Mouse (Mus musculus) liver, embryonic 14.5 days (tissue): ENCODE measurements around the gene BC029722. TPM values are rescaled to one million over a fixed set of nuclear protein-coding genes. Genes with fewer than 3 reads are reported as not detected.

Experiments
- ATAC-seq: fragments of 200-750 bp; cut with Nextera tagmentation; 2 replicates; pipeline ENCODE4 v1.8.0; 2017; ENCODE audit warnings: moderate number of reproducible peaks, mild to moderate bottlenecking, moderate library complexity; ENCODE audit not compliant: insufficient read depth
- DNase-seq, 3 experiments: peaks; one replicate each; pipeline ENCODE4 v3.0.0-alpha.2; 2012 to 2013; ENCODE audit warnings: low read depth in 3 of 3, low spot score in 3 of 3
- H3K27ac ChIP-seq: fragments of 300-500 bp; sonication (generic); 2 replicates; pipeline ENCODE4 v1.5.1; 2014; ENCODE audit warnings: moderate library complexity, mild to moderate bottlenecking, control low read depth, inconsistent platforms
- H3K27me3 ChIP-seq: fragments of 300-500 bp; sonication (generic); 2 replicates; pipeline ENCODE4 v1.6.1; 2014; ENCODE audit warnings: mild to moderate bottlenecking, low read length, moderate library complexity; ENCODE audit not compliant: control insufficient read depth, insufficient read depth
- H3K36me3 ChIP-seq: fragments of 300-500 bp; sonication (generic); replicated peaks from 2 replicates; pipeline ENCODE4 v1.6.1; 2014; ENCODE audit warnings: low read depth; ENCODE audit not compliant: control insufficient read depth, insufficient read depth
- H3K4me1 ChIP-seq, 2 experiments: fragments of 200-500 bp in 1 of 2; fragments of 300-500 bp in 1 of 2; sonication (generic) in 1 of 2; replicated peaks; 2 replicates each; pipeline ENCODE4 v1.6.1; 2012 to 2014; ENCODE audit warnings: antibody characterized with exemption in 1 of 2, inconsistent platforms in 1 of 2, low read length in 1 of 2; ENCODE audit not compliant: control insufficient read depth in 2 of 2, insufficient read depth in 2 of 2
- H3K4me2 ChIP-seq: fragments of 300-500 bp; sonication (generic); 2 replicates; pipeline ENCODE4 v1.6.1; 2014; ENCODE audit warnings: low read depth, mild to moderate bottlenecking, control low read depth, moderate library complexity
- H3K4me3 ChIP-seq, 2 experiments: fragments of 200-500 bp in 1 of 2; fragments of 300-500 bp in 1 of 2; sonication (generic) in 1 of 2; 2 replicates each; pipeline ENCODE4 v1.5.1; 2012 to 2014; ENCODE audit warnings: low read depth in 2 of 2, low read length in 2 of 2, mild to moderate bottlenecking in 2 of 2, control low read depth in 1 of 2, inconsistent platforms in 1 of 2, moderate library complexity in 1 of 2; ENCODE audit not compliant: insufficient read depth in 1 of 2
- H3K9ac ChIP-seq: fragments of 300-500 bp; sonication (generic); replicated peaks from 2 replicates; pipeline ENCODE4 v1.6.1; 2014; ENCODE audit warnings: mild to moderate bottlenecking, control low read depth, moderate library complexity
- H3K9me3 ChIP-seq: fragments of 300-500 bp; sonication (generic); 2 replicates; pipeline ENCODE4 v1.6.1; 2016; ENCODE audit warnings: low read length, mixed read lengths; ENCODE audit not compliant: control insufficient read depth
- CTCF ChIP-seq: IDR thresholded peaks from 2 replicates; pipeline ENCODE4 v1.5.1; 2016; ENCODE audit warnings: antibody characterized with exemption, low read depth, control low read depth
- EP300 ChIP-seq: IDR thresholded peaks from 2 replicates; pipeline ENCODE4 v1.6.1; 2016; ENCODE audit warnings: antibody characterized with exemption, low read depth
- WGBS: fragments of 180-500 bp; shearing (Covaris S2); extraction: QIAGEN DNeasy Blood & Tissue Kit; methylation state at CpG from one replicate; pipeline ENCODE4 v1.1.7; 2014; ENCODE audit not compliant: insufficient replicate concordance; 5-methylcytosine and 5-hydroxymethylcytosine counted together
- polyA plus RNA-seq, 2 experiments: library from polyadenylated mRNA; depleted of rRNA in 1 of 2; stranded (reverse) in 1 of 2; unstranded in 1 of 2; fragments of >200 nt; fragmentation: Nextera tagmentation in 1 of 2; extraction: Ambion mirVana in 1 of 2; gene quantifications; 2 replicates each; pipeline versions ENCODE4 v1.2.1 to v1.2.3; 2012 to 2014

The BC029722 gene
- polyA plus RNA-seq (2012; rRNA removed) (3.7 and 5.0 TPM in 2 replicates), polyA plus RNA-seq (2014; fragmentation: Nextera tagmentation; extraction: Ambion mirVana) (2.6 and 2.7 TPM in 2 replicates)

DNA sequence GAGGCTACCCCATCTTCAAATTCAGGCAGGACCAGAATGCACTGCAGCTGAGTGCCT lies at the start of gene BC029722:
TSS of gene BC029722 (minus strand) at position 35 of the 57 bp plus-strand sequence.
- Histone ChIP-seq H3K27ac (peak within 1 kb of the TSS; percentile 41), H3K4me2 (peak within 1 kb of the TSS; percentile 99), H3K4me3 (peak within 1 kb of the TSS; percentile 82 to 93), H3K27me3 (no peaks in the 10 kb centered on the region), H3K4me1 (peaks cover 6 to 8% of the 10 kb centered on the region in 2 experiments), H3K9me3 (no peaks in the 10 kb centered on the region), H3K9ac (peak within 1 kb of the TSS; percentile 86), H3K36me3 (peaks cover 23% of the 10 kb centered on the region)
- no peak for ATAC-seq
- DNase-seq = no peak
- TF ChIP-seq EP300 (no peak), CTCF (no peak)

DNA sequence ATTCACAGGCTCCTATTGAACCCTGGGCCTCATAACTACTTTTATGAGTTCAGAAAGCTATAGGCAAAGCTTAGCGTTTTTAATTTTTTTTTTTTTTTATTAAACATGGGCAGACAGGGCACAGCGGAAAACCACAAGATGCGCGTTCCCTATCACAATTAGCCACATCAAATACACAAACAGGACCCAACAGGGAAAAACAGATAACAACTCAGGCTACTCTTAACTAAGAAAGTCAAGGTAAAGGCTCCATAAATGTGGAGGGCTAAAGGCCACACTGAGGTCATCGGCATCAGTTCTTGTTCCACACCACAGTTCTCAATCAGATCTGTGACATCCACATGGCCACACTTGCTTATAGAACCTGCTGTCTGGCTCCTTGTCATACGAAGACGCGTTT lies 49.1 kb upstream of the BC029722 start:
- 77% methylated on average over 8 of the region's 8 CpGs for WGBS
- no peak overlapping the region for H3K9ac ChIP-seq
- H3K36me3 ChIP-seq = no peaks in the 10 kb centered on the region
- H3K27ac ChIP-seq = no peak overlapping the region
- TF ChIP-seq CTCF (no peak), EP300 (no peak)
- no peaks in the 10 kb centered on the region for H3K9me3 ChIP-seq
- no peak overlapping the region for H3K4me2 ChIP-seq
- no peak overlapping the region for H3K4me3 ChIP-seq
- ATAC-seq (no peak), DNase-seq (no peak)
- H3K4me1 ChIP-seq = no peaks in the 10 kb centered on the region
- no peaks in the 10 kb centered on the region for H3K27me3 ChIP-seq

DNA sequence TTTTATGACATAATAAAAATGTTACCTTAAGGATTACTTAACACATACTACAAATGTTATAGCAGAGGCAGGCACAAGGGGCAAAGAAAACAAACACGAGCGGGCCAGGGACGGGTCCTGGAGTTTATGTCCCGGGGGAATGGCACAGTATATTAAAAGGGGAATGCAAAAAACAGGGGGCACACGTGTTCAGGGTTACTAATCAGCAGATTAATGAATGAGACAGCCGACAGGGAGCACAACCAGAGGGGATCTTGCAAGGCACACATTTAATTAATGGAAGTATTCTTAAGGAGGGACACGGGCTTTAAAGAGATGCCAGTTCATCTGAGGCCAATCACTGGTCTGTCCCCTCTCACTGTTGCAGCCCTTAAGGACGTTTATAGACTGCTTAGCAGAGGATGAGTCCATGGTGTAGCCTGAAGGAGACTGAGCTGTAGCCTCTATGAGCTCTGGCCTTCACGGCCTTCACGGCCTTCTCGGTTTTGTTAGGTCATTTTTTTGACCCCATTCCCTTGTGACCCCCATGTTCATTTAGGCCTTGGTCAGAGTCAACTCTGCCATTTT lies 44.2 kb upstream of the BC029722 start:
- Histone ChIP-seq H3K4me1 (0 out of 4 replicates have a peak, but pooled peaks cover 0 to 2% of the 10 kb centered on the region in 2 experiments), H3K36me3 (no peaks in the 10 kb centered on the region), H3K27ac (no peak overlapping the region), H3K9me3 (no peaks in the 10 kb centered on the region), H3K4me2 (no peak overlapping the region), H3K27me3 (no peaks in the 10 kb centered on the region), H3K9ac (no peak overlapping the region), H3K4me3 (no peak overlapping the region)
- WGBS = 74% methylated on average over 11 of the region's 11 CpGs
- DNase-seq = no peak
- TF ChIP-seq EP300 (no peak), CTCF (no peak)
- no peak for ATAC-seq

DNA sequence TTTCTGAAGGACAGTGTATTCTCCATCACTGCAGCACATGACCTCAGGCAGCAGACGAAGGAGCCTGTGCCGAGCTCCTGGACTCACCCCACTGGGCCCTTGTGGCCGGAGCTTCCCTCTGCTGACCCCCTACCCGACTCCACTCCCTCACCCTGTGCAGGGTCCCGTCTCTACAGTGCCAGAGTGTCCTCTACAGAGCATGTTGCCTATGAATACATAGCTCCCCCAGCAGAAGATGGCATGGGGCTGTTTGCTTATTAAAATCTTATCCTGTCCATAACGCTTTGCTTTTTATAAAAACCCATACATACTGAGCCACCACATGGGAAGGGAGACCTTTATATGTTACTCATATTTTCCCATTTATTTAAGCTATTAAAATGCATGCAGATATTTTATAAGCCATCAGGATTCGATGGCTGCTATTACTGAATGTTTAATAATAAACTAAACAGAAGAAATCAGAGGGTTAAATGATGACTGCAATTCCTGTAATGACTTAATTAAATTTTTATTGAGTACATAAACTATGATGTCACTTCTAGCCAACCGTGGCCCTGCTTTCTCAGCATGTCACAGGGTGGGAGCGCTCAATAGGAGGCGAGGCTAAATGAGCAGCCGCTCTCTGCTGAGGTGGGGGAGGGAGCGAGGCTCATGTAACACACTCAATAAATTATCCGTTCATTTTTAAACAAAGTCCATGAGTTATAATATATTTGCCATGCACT lies 43.5 kb upstream of the BC029722 start:
- Histone ChIP-seq H3K9ac (no peak overlapping the region), H3K36me3 (no peaks in the 10 kb centered on the region), H3K4me3 (no peak overlapping the region), H3K27me3 (no peaks in the 10 kb centered on the region), H3K4me2 (no peak overlapping the region), H3K9me3 (no peaks in the 10 kb centered on the region), H3K27ac (no peak overlapping the region), H3K4me1 (0 out of 4 replicates have a peak, but pooled peaks cover 0 to 2% of the 10 kb centered on the region in 2 experiments)
- DNase-seq = no peak
- 82% methylated on average over 13 of the region's 13 CpGs for WGBS
- no peak for TF ChIP-seq CTCF
- TF ChIP-seq EP300 = no peak
- ATAC-seq = no peak

DNA sequence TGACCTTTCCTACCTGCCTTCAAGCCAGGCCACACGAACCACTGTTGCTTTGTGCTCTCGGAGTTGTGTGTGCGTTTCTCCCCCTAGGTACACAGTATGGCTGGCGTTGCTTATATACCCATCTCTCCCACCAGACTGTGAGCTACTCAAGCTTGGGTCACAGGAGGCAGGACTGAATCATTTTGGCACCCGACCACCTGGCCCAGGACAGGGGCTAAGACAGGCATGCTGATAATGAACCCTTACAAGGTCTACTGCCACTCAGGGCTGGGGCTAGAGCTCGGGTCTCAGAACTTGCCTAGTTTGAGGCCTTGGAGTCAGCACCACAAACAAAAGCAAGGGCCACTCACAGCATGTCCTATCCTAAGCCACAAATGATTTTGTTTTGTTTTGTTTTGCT lies 42.4 kb upstream of the BC029722 start:
- Histone ChIP-seq H3K4me3 (no peak overlapping the region), H3K27ac (no peak overlapping the region), H3K9ac (no peak overlapping the region), H3K27me3 (no peaks in the 10 kb centered on the region), H3K4me1 (0 out of 4 replicates have a peak, but pooled peaks cover 0 to 2% of the 10 kb centered on the region in 2 experiments), H3K9me3 (no peaks in the 10 kb centered on the region), H3K4me2 (no peak overlapping the region), H3K36me3 (no peaks in the 10 kb centered on the region)
- TF ChIP-seq EP300 (no peak), CTCF (no peak)
- WGBS = 80% methylated on average over 6 of the region's 6 CpGs
- DNase-seq = no peak
- no peak for ATAC-seq
